Mouse (Mus musculus) CD4-positive naive resting alpha-beta T cell, adult 76 days (primary cell): ENCODE results near the gene Sult2a2. TPM values are rescaled to one million over a fixed set of nuclear protein-coding genes. Genes with fewer than 3 reads are reported as not detected.

ENCODE experiments used
- total RNA-seq: library from RNA; stranded (reverse); gene quantifications from one replicate; pipeline ENCODE4 v1.2.4, GENCODE M21; 2023

Gene Sult2a2
- not detected for total RNA-seq

GRCm38 (mm10) chr7:13733205-13733604 lies at the start of gene Sult2a2:
TSS of gene Sult2a2 (plus strand) at chr7:13733505.

Other genes starting within 250 kb of the Sult2a2 start
- not detected for gene Bsph2, start 162.4 kb upstream of the Sult2a2 start, total RNA-seq
- gene Sult2a5, start 109.5 kb upstream of the Sult2a2 start, total RNA-seq, result not detected
- not detected for gene Sult2a1, start 103.9 kb downstream of the Sult2a2 start, total RNA-seq